Mouse (Mus musculus) kidney, embryonic 14.5 days (tissue): ENCODE data around the gene Gm49395. TPM values are rescaled to one million over a fixed set of nuclear protein-coding genes. Genes with fewer than 3 reads are reported as not detected.
A peak's percentile ranks its signal among the peaks of the same experiment; 100 is the strongest.

ENCODE experiments used
- ATAC-seq: fragments of 200-750 bp; cut with Nextera tagmentation; 2 replicates; pipeline ENCODE4 v1.8.0; 2017; ENCODE audit warnings: moderate number of reproducible peaks, mild to moderate bottlenecking, moderate TSS enrichment, moderate library complexity; ENCODE audit not compliant: low FRiP score, low TSS enrichment
- H3K27ac ChIP-seq: fragments of 300-500 bp; sonication (generic); 2 replicates; pipeline ENCODE4 v1.5.1; 2014; ENCODE audit warnings: low read depth, mild to moderate bottlenecking, low read length, moderate library complexity, mixed read lengths
- H3K27me3 ChIP-seq: fragments of 300-500 bp; sonication (generic); 2 replicates; pipeline ENCODE4 v1.6.1; 2014; ENCODE audit warnings: mild to moderate bottlenecking, low read length; ENCODE audit not compliant: control insufficient read depth, insufficient read depth
- H3K36me3 ChIP-seq: fragments of 300-500 bp; sonication (generic); 2 replicates; pipeline ENCODE4 v1.6.1; 2014; ENCODE audit warnings: low read length, mixed read lengths; ENCODE audit not compliant: control insufficient read depth, insufficient read depth
- H3K4me1 ChIP-seq: fragments of 300-500 bp; sonication (generic); 2 replicates; pipeline ENCODE4 v1.6.1; 2014; ENCODE audit warnings: low read length, mixed read lengths; ENCODE audit not compliant: control insufficient read depth, insufficient read depth
- H3K4me2 ChIP-seq: fragments of 300-500 bp; sonication (generic); replicated peaks from 2 replicates; pipeline ENCODE4 v1.6.1; 2014; ENCODE audit warnings: low read depth, mild to moderate bottlenecking, low read length
- H3K4me3 ChIP-seq: fragments of 300-500 bp; sonication (generic); 2 replicates; pipeline ENCODE4 v1.5.1; 2014; ENCODE audit warnings: mild to moderate bottlenecking, low read length
- H3K9ac ChIP-seq: fragments of 300-500 bp; sonication (generic); 2 replicates; pipeline ENCODE4 v1.6.1; 2014; ENCODE audit warnings: low read depth, mild to moderate bottlenecking, low read length, moderate library complexity
- H3K9me3 ChIP-seq: fragments of 300-500 bp; sonication (generic); 2 replicates; pipeline ENCODE4 v1.6.1; 2016; ENCODE audit warnings: low read length; ENCODE audit not compliant: control insufficient read depth
- WGBS: fragments of 180-500 bp; shearing (Covaris S2); extraction: QIAGEN DNeasy Blood & Tissue Kit; methylation state at CpG from one replicate; pipeline ENCODE4 v1.1.7; 2014; 5-methylcytosine and 5-hydroxymethylcytosine counted together
- polyA plus RNA-seq: library from polyadenylated mRNA; unstranded; fragments of >200 nt; fragmentation: Nextera tagmentation; extraction: Ambion mirVana; gene quantifications from 2 replicates; pipeline ENCODE4 v1.2.1, GENCODE M21; 2014

Gene Gm49395
- polyA plus RNA-seq, 1 experiment from 2014 or later = 9.3 TPM

DNA sequence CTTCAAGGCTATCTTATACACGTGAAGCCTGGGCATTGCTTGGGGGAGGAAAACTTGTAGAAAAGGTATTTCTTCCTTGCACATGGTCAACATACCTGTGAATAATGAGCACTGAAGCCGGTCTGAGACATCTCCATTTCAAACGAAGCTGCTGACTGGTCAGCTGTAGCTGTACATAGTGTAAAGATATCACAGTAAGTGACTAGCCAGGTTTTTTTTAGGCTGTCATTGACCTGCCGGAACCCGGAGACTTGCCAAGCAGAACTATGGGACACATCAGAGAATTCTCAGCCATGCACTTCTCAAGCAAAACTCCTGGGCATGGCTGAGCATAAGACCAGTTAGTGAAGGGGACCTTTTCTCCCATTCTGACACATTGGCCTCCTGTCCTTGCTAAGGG lies 99.6 kb downstream of the Gm49395 start:
- Histone ChIP-seq H3K9me3 (no peaks in the 10 kb centered on the region), H3K9ac (no peak overlapping the region), H3K36me3 (no peaks in the 10 kb centered on the region), H3K27ac (no peak overlapping the region), H3K27me3 (no peaks in the 10 kb centered on the region), H3K4me1 (no peaks in the 10 kb centered on the region), H3K4me2 (no peak overlapping the region), H3K4me3 (no peak overlapping the region)
- 81% methylated on average over 5 of the region's 5 CpGs for WGBS
- ATAC-seq = no peak

DNA sequence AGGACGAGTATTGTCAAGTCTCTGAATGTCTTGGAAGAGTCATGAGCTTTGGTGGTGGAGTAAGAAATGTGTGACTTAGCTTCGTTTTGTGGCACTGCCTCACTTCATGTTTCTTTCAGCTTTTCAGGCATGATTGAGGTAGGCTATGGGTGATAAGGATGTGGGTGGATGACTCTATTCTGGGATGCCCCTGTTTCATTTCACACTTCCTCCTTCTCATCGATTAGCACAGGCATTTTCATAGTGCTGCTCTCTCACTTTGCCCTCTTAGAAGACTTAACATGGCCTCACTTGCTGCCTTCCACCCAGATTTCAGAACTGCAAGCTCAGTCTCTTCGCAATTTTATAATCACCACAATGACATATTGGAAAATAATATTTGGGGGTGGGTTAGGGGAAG lies 102.1 kb downstream of the Gm49395 start:
- Histone ChIP-seq H3K9ac (no peak overlapping the region), H3K27me3 (no peaks in the 10 kb centered on the region), H3K9me3 (no peaks in the 10 kb centered on the region), H3K4me3 (no peak overlapping the region), H3K4me2 (no peak overlapping the region), H3K27ac (no peak overlapping the region), H3K4me1 (no peaks in the 10 kb centered on the region), H3K36me3 (no peaks in the 10 kb centered on the region)
- no peak for ATAC-seq
- WGBS = 89% methylated on average over 4 of the region's 4 CpGs

DNA sequence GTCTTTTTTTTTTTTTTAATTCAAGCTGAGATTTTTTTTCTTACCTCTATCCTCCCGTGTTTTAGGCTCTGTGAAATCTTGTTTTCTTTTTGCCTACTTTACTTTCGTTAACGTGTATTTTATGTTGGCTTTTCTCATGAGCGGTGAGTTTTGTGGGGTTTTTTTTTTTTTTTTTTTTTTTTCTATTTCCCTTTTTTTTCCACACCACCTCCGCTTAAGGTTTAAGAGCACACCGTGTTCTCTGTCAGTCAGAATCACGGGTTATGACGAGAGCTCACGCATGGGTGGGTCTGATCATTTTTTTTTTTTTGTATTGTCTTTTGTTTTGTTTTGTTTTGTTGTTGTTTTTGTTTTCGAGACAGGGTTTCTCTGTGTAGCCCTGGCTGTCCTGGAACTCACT lies 103.6 kb downstream of the Gm49395 start:
- no peaks in the 10 kb centered on the region for H3K4me1 ChIP-seq
- H3K27ac ChIP-seq = no peak overlapping the region
- H3K4me3 ChIP-seq = no peak overlapping the region
- no peak overlapping the region for H3K4me2 ChIP-seq
- no peak overlapping the region for H3K9ac ChIP-seq
- H3K27me3 ChIP-seq = no peaks in the 10 kb centered on the region
- no peaks in the 10 kb centered on the region for H3K36me3 ChIP-seq
- no peaks in the 10 kb centered on the region for H3K9me3 ChIP-seq
- WGBS = 88% methylated on average over 10 of the region's 10 CpGs
- ATAC-seq = no peak

DNA sequence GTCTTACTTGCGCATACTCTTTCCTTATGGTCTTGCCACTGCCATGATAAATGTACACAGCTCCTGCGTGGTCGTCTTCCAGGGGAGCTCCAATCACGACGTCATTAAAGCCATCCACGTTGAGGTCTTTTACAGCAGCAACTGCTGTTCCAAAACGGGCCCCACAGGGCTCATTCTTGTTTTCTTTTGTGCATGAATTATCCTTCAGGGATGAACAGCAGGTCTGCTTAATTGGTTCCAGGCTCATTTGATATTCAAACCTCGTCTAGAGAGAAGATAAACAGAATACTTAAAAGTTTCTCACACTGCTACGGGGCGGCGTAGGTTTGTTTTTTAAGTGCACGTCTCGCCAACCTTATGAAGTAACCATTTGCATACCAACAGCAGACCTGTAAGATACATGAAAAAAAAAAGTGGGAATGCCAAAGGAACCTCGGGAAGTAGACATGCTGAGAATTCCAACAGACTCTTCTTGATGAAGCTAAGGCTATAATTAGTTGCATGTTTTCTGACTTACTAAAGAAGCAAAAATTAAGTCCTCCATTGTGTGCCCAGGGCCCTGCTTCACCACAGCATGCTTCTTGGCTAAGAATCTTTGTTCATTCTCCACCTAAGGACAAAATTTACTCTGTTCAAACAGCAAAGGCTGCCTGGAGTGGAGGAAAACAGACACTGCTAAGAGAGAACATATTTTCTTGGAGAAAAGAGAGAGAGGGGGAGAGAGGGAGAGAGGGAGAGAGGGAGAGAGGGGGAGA lies 109.3 kb downstream of the Gm49395 start:
- WGBS = 49% methylated on average over 14 of the region's 14 CpGs
- no peaks in the 10 kb centered on the region for H3K4me1 ChIP-seq
- no peaks in the 10 kb centered on the region for H3K27me3 ChIP-seq
- ATAC-seq = no peak
- no peaks in the 10 kb centered on the region for H3K9me3 ChIP-seq
- no peaks in the 10 kb centered on the region for H3K36me3 ChIP-seq
- no peak overlapping the region for H3K27ac ChIP-seq
- H3K4me2 ChIP-seq = no peak overlapping the region
- H3K4me3 ChIP-seq = no peak overlapping the region
- no peak overlapping the region for H3K9ac ChIP-seq

DNA sequence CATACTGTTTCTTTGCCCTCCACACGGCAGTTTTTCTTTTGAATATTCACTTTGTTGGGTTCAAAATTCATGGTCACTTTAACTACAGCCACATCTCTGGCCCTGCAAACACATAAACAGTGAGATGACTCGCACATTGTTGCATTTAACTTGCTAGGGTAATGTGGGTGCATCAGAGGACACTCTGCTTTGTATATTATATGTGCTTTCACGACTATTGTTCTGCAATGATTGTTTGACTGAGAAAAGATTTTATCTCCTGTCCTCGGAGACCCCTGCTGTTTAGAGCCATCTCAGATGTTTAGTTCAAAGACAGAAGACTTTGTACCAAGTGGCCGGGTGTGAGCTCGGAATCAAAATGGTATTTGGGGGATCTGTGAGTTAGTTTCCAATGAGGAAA lies 114.1 kb downstream of the Gm49395 start:
- ATAC-seq = no peak
- H3K27ac ChIP-seq = no peak overlapping the region
- H3K27me3 ChIP-seq = no peaks in the 10 kb centered on the region
- no peaks in the 10 kb centered on the region for H3K9me3 ChIP-seq
- H3K4me1 ChIP-seq = no peaks in the 10 kb centered on the region
- H3K36me3 ChIP-seq = no peaks in the 10 kb centered on the region
- 48% methylated on average over 6 of the region's 6 CpGs for WGBS
- H3K9ac ChIP-seq = no peak overlapping the region
- no peak overlapping the region for H3K4me2 ChIP-seq
- no peak overlapping the region for H3K4me3 ChIP-seq

DNA sequence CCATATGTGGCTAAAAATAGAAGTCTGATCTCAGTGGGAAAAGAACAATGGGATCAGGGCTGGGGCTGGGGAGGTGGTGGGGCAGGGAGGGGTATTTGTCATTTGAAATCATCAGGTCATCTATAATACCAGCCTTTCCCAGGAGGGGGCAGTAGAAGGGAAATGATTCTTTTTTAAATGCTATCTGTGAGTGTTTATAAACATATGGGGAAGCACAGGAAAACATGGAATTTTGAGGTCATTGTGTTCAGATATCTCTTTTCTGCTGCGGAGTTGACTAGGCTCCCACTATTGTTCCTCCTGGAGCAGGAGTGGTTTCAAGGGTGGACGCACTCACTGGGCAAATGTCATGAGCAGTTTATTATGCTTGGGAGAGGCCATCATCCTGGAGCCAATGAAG lies 114.6 kb downstream of the Gm49395 start:
- 24% methylated on average over 2 of the region's 2 CpGs for WGBS
- no peak overlapping the region for H3K9ac ChIP-seq
- H3K27ac ChIP-seq = no peak overlapping the region
- H3K4me2 ChIP-seq = no peak overlapping the region
- H3K36me3 ChIP-seq = no peaks in the 10 kb centered on the region
- no peaks in the 10 kb centered on the region for H3K4me1 ChIP-seq
- no peaks in the 10 kb centered on the region for H3K27me3 ChIP-seq
- H3K4me3 ChIP-seq = no peak overlapping the region
- peak; percentile 49; the same call in 1 of the 2 replicates for ATAC-seq
- no peaks in the 10 kb centered on the region for H3K9me3 ChIP-seq

Other genes with a start within 250 kb of the Gm49395 start
- 2.4 and 3.7 TPM in 2 replicates for gene Itga2, start 169.8 kb downstream of the Gm49395 start, polyA plus RNA-seq
- gene Pelo, start 11.7 kb downstream of the Gm49395 start, polyA plus RNA-seq = 7.0 and 8.8 TPM in 2 replicates
- 10.0 and 21.0 TPM in 2 replicates for gene Itga1, start within 50 bp of the Gm49395 start, polyA plus RNA-seq